Mouse (Mus musculus) neural tube, embryonic 10.5 days (tissue): ENCODE data around the gene 1700010B08Rik.

ENCODE experiments used
- DNase-seq: peaks from one replicate; pipeline ENCODE4 v3.0.0-alpha.2; 2017; ENCODE audit warnings: low spot score; ENCODE audit errors: extremely low spot score

Gene 1700010B08Rik

GRCm38 (mm10) chr2:173770620-173771019, 51.4 kb downstream of the 1700010B08Rik start:
- DNase-seq = no peak
